Mouse (Mus musculus) testis, adult 2 months (tissue): ENCODE data around the gene Hes5.

Experiments
- CTCF ChIP-seq: fragments of 200-500 bp; IDR thresholded peaks from 2 replicates; pipeline ENCODE4 v1.5.1; 2012; ENCODE audit warnings: low read depth, mild to moderate bottlenecking, inconsistent platforms, low read length, moderate library complexity; ENCODE audit not compliant: control insufficient read depth, insufficient read depth, insufficient replicate concordance
- POLR2A ChIP-seq: fragments of 200-500 bp; IDR thresholded peaks from 2 replicates; pipeline ENCODE4 v1.6.1; 2012; ENCODE audit warnings: low read depth, mild to moderate bottlenecking, inconsistent platforms, low read length, moderate library complexity; ENCODE audit not compliant: control insufficient read depth

- TF ChIP-seq CTCF: no peak
- TF ChIP-seq POLR2A: no peak
Observed at GRCm38 (mm10) chr4:155009216-155009615, 48.5 kb downstream of the Hes5 start.
